Mouse (Mus musculus): Measurements from ENCODE around the gene Il18. TPM values are rescaled to one million over a fixed set of nuclear protein-coding genes. Genes with fewer than 3 reads are reported as not detected.

Gene Il18
- polyA plus RNA-seq, 1 experiment: 2.2 TPM

- under 1% methylated on average over 48 of the region's 48 CpGs for WGBS
- peak within 1 kb of the TSS; percentile 92 for H3K27ac ChIP-seq (ENCODE audit: insufficient read depth, low read depth, low read length)
Observed at GRCm38 (mm10) chr9:50603189-50603997, 48.8 kb downstream of the Il18 start, which contains the start of the genes Sdhd and Timm8b. Gene Sdhd (minus strand): TSS chr9:50603812. Gene Timm8b (plus strand): TSS chr9:50603910.

GRCm38 (mm10) chr9:50603998-50604324 lies 49.3 kb downstream of the Il18 start:
- Histone ChIP-seq H3K27ac (ENCODE audit: insufficient read depth, low read depth, low read length) (peak overlapping the region; percentile 87), H3K4me1 (ENCODE audit: control insufficient read depth, insufficient read depth, low read length) (peaks cover 6% of the 10 kb centered on the region), H3K4me3 (ENCODE audit: insufficient read depth, low read depth, low read length) (peak overlapping the region; percentile 83), H3K36me3 (ENCODE audit: control insufficient read depth, insufficient read depth, low read length) (no peaks in the 10 kb centered on the region; the same call in 1 of the 2 replicates), H3K27me3 (replicated peaks; ENCODE audit: control insufficient read depth, insufficient read depth, low read length) (no peaks in the 10 kb centered on the region)
- 0 out of 2 replicates have a peak, but pooled peaks have one; percentile 11 for TF ChIP-seq CTCF (conservative IDR thresholded peaks at IDR 0.05; ENCODE audit: insufficient read depth, insufficient read length, low read depth, low read length)
- no peak for TF ChIP-seq POLR2A (IDR thresholded peaks at IDR 0.05; ENCODE audit: low read depth, low read length)
- no peak for DNase-seq
- WGBS: under 1% methylated on average over 24 of the region's 24 CpGs

More at GRCm38 (mm10) chr9:50603189-50603997, 48.8 kb downstream of the Il18 start, which contains the start of the genes Sdhd and Timm8b:
- Histone ChIP-seq H3K36me3 (ENCODE audit: control insufficient read depth, insufficient read depth, low read length) (peaks cover 3% of the 10 kb centered on the region), H3K4me1 (ENCODE audit: control insufficient read depth, insufficient read depth, low read length) (peaks cover 6% of the 10 kb centered on the region), H3K4me3 (ENCODE audit: insufficient read depth, low read depth, low read length) (peak within 1 kb of the TSS; percentile 83), H3K27me3 (replicated peaks; ENCODE audit: control insufficient read depth, insufficient read depth, low read length) (no peaks in the 10 kb centered on the region)
- DNase-seq: peak; percentile 98
- TF ChIP-seq CTCF (conservative IDR thresholded peaks at IDR 0.05; ENCODE audit: insufficient read depth, insufficient read length, low read depth, low read length) (no peak), POLR2A (IDR thresholded peaks at IDR 0.05; ENCODE audit: low read depth, low read length) (no peak)

- Histone ChIP-seq H3K27ac (ENCODE audit: insufficient read depth, low read depth, low read length) (peak overlapping the region; percentile 87), H3K27me3 (replicated peaks; ENCODE audit: control insufficient read depth, insufficient read depth, low read length) (no peaks in the 10 kb centered on the region), H3K36me3 (ENCODE audit: control insufficient read depth, insufficient read depth, low read length) (no peaks in the 10 kb centered on the region; the same call in 1 of the 2 replicates), H3K4me1 (ENCODE audit: control insufficient read depth, insufficient read depth, low read length) (peaks cover 6% of the 10 kb centered on the region), H3K4me3 (ENCODE audit: insufficient read depth, low read depth, low read length) (peak overlapping the region; percentile 83)
- under 1% methylated on average over 6 of the region's 6 CpGs for WGBS
- no peak for DNase-seq
- TF ChIP-seq POLR2A (IDR thresholded peaks at IDR 0.05; ENCODE audit: low read depth, low read length) (no peak), CTCF (conservative IDR thresholded peaks at IDR 0.05; ENCODE audit: insufficient read depth, insufficient read length, low read depth, low read length) (no peak)
Observed at GRCm38 (mm10) chr9:50604338-50604737, 49.7 kb downstream of the Il18 start.

- TF ChIP-seq CTCF (conservative IDR thresholded peaks at IDR 0.05; ENCODE audit: insufficient read depth, insufficient read length, low read depth, low read length) (no peak), POLR2A (IDR thresholded peaks at IDR 0.05; ENCODE audit: low read depth, low read length) (no peak)
- H3K27ac ChIP-seq (ENCODE audit: insufficient read depth, low read depth, low read length): no peak overlapping the region
- DNase-seq: no peak
- H3K36me3 ChIP-seq (ENCODE audit: control insufficient read depth, insufficient read depth, low read length): no peaks in the 10 kb centered on the region; the same call in 1 of the 2 replicates
- H3K4me1 ChIP-seq (ENCODE audit: control insufficient read depth, insufficient read depth, low read length): peaks cover 5% of the 10 kb centered on the region; the same call in 1 of the 2 replicates
- no peak overlapping the region for H3K4me3 ChIP-seq (ENCODE audit: insufficient read depth, low read depth, low read length)
- no peaks in the 10 kb centered on the region for H3K27me3 ChIP-seq (replicated peaks; ENCODE audit: control insufficient read depth, insufficient read depth, low read length)
- WGBS: 75% methylated on average over 4 of the region's 4 CpGs
Observed at GRCm38 (mm10) chr9:50612115-50612514, 57.5 kb downstream of the Il18 start.

- H3K4me3 ChIP-seq (ENCODE audit: insufficient read depth, low read depth, low read length): peak overlapping the region; percentile 88
- WGBS: 32% methylated on average over 11 of the region's 11 CpGs
- DNase-seq: no peak
- no peak overlapping the region for H3K27ac ChIP-seq (ENCODE audit: insufficient read depth, low read depth, low read length)
- H3K27me3 ChIP-seq (replicated peaks; ENCODE audit: control insufficient read depth, insufficient read depth, low read length): no peaks in the 10 kb centered on the region
- TF ChIP-seq CTCF (conservative IDR thresholded peaks at IDR 0.05; ENCODE audit: insufficient read depth, insufficient read length, low read depth, low read length): no peak
- TF ChIP-seq POLR2A (IDR thresholded peaks at IDR 0.05; ENCODE audit: low read depth, low read length): no peak
- peaks cover 5% of the 10 kb centered on the region; the same call in 1 of the 2 replicates for H3K4me1 ChIP-seq (ENCODE audit: control insufficient read depth, insufficient read depth, low read length)
- no peaks in the 10 kb centered on the region; the same call in 1 of the 2 replicates for H3K36me3 ChIP-seq (ENCODE audit: control insufficient read depth, insufficient read depth, low read length)
Observed at GRCm38 (mm10) chr9:50616161-50616560, 61.5 kb downstream of the Il18 start.

GRCm38 (mm10) chr9:50616766-50617603 lies 62.4 kb downstream of the Il18 start, which contains the start of the genes Pih1d2 and Nkapd1:
Gene Pih1d2 (plus strand): TSS chr9:50617321.
Gene Nkapd1 (minus strand): TSS chr9:50617464.
- TF ChIP-seq CTCF (conservative IDR thresholded peaks at IDR 0.05; ENCODE audit: insufficient read depth, insufficient read length, low read depth, low read length) (no peak), POLR2A (IDR thresholded peaks at IDR 0.05; ENCODE audit: low read depth, low read length) (no peak)
- under 1% methylated on average over 79 of the region's 81 CpGs for WGBS
- H3K27me3 ChIP-seq (replicated peaks; ENCODE audit: control insufficient read depth, insufficient read depth, low read length): no peaks in the 10 kb centered on the region
- H3K36me3 ChIP-seq (ENCODE audit: control insufficient read depth, insufficient read depth, low read length): no peaks in the 10 kb centered on the region; the same call in 1 of the 2 replicates
- H3K4me3 ChIP-seq (ENCODE audit: insufficient read depth, low read depth, low read length): peak within 1 kb of the TSS; percentile 88
- DNase-seq: peak; percentile 95
- peaks cover 5% of the 10 kb centered on the region; the same call in 1 of the 2 replicates for H3K4me1 ChIP-seq (ENCODE audit: control insufficient read depth, insufficient read depth, low read length)
- peak within 1 kb of the TSS; percentile 73 for H3K27ac ChIP-seq (ENCODE audit: insufficient read depth, low read depth, low read length)

Measured in kidney, adult 2 months (tissue).